Mouse (Mus musculus): Measurements from ENCODE around the gene F11.

F11 gene

DNA sequence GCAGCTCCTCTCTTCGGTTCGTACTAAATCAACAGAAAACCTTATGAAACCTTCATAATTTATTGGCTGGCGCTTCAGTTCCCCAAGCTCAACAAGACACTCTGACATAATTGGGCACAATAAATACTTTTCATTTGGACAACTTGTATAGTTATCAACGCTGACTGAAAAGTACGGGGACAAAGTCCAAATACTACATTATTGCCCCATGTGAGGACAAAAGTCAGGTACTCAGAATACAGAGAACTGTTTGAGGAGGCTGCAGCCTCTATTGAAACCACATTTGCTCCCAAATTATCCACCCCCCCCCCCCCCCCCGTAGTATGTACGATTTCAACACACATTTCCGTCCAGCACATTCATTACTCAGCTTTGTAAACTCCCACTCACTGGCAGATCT, 22.5 kb downstream of the F11 start:
- DNase-seq: no peak

DNA sequence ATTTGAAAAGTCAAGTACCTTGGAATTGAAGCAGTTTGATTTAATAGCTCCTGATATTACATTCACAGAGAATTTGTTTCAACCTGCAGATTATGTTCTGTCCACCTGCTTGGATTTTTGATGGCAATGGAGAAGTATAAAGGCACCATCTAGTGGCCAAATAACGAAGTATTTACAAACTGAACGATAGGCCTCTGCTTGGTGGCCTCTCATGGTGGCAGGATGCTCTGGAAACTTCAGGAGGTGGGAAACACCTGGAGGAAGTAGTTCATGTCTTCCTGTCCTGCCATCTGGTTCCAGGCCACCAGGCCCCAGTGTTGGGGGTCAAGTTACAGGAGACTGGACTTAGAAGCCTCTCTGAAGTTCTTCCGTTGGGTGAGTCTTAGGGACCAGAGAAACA, 23.5 kb downstream of the F11 start:
- DNase-seq: no peak

DNA sequence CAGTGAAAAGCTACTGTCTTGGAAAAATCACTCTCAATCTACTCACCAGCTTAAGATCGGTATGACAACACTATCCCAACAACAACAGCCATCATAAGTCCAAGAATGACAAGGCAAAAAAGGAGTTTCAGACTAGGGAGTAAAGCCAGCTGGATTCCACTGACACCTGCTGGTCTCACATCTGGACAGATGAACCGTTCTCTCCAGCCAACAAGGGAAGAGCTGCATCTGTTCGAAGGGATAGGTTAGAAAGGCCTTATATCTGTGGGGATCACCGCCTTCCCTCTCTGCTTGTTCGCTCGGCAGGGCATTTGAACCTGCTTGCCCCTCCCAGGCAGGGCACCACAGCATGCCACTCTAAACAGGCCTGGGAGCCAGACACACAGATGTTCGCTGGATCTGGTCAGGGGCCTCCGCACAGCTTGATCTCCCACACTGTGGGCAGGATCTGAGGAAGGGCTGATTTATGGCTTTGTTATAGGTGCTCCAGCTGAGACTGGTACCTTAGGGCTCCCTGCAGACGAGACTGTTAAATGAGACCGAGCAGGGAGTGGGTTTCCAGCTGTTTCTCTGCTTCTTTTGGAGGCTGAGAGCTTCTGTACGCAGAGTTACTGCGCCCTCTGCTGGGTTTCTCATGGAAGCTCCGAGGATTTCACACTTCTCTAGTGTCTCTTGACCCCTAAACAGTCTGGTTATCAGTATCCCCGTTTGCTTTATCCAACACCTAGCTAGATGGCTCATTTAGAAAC, 25.5 kb downstream of the F11 start:
- DNase-seq: no peak

DNA sequence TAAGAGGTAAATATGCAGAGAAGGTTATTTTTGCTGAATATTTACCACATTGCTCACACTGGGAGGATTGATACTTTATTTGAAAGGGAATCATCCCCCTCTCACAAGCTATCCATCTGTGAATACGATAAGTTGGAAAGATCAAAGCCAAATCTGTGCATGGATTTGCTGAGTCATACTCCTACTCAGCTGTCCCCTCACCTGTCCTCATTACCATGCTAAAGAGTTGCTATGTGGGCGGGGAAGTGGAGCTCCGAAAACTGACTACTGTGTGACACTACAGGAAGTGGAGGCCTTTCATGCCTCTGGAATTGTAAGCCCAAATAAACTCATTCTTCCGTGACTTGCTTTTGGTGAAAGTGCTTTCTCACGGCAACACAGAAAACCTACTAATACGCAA, 26.6 kb downstream of the F11 start:
- no peak for DNase-seq

DNA sequence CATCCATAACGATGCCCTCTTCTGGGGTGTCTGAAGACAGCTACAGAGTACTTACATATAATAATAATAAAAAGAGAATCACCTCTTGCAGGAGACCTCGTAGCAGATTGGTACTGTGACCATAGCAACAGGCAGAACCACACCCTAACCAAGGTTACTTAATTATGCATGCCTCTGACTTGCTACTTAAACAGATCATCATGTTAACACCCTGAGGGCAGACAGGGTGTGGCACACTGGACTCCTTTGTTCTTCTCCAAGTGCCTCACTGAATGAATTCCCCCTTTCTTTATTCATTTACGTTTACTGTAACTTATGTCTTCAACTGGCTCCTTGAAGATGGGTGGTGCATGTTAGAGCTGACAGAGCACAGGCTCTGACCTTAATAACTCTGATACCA, 28.6 kb downstream of the F11 start:
- DNase-seq: no peak

DNA sequence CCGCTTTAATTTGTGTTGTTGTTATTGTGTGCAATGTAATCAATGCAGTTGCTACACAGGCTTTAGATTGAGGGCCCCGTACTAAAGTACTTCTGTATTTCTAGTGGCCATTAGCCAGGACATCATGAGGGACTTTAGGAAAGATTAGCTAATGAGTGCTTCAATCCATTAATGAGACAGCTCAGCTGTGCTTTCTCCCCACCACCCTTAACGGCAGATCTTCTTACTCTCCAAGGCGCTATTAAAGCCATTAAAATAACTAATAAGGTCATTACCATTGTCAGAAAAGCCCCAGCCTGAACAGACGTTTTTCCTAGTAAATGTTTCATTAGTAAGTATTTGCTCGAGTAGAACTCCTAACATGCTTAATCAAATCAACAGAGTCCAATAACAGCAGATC, 59.4 kb downstream of the F11 start:
- no peak for DNase-seq

DNA sequence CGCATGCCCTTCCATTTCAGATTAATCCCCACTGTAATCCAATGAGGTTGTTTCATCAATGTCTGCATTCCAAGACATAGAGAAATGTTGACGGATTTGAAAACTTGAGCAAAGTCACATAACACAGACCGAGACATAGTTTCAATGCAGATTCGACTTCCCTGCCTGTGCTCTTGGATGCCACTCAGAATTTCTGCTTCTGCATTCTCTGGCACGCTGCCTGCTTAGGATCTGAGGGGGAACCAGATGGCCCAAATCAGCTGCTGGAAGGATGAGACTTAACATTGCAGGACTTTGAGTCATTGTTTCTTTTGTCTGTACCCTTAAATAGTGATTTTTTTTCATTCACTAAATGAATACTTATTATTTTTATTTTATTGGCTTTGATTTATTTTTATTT, 60.2 kb downstream of the F11 start:
- DNase-seq: no peak

DNA sequence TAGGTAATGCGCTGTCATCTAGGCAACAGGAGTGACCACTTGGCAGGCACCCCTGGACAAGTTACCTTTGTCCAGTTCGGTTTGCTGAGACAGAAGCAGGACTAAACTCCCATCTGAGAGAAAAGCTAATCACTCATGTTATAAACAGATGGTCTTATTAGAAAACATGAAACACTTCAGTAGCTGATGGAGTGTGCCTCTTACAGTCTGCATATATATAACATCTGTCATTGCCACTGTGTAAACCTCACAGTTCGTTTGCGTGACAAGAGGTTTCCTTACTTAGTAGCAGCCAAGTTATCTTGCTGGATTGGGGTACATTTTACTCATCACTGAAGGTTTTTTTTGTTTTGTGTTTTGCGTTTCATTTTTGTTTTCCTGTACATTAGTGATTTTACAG, 64.5 kb downstream of the F11 start:
- no peak for DNase-seq

DNA sequence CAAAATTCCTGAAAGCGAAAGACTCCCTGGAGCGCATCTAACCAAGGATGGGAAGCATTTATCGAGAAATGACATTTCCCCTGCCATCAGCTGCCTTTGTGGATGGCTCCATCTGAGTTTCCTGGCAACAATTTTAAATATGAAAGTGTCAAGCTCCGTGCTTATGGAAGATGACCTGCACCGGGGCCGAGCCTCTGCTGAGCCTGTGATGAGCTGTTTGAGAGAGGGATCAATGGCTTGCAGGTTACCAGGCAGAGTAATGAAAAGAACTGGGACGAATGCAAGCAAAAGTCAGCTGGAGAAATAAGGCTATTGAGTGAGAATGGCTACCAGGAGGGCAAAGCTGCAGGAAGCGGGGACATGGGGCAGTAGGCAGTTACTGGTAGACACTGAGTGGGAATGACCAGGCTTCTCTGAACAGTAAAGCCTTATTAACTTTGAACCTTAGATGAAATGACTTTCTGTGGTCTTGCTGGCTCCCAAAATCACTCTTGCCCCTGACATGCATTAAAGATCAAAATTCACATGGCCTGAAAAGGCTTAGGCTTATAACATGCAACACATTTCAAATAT, 65.8 kb downstream of the F11 start:
- no peak for DNase-seq
